In the genomic region with DNA sequence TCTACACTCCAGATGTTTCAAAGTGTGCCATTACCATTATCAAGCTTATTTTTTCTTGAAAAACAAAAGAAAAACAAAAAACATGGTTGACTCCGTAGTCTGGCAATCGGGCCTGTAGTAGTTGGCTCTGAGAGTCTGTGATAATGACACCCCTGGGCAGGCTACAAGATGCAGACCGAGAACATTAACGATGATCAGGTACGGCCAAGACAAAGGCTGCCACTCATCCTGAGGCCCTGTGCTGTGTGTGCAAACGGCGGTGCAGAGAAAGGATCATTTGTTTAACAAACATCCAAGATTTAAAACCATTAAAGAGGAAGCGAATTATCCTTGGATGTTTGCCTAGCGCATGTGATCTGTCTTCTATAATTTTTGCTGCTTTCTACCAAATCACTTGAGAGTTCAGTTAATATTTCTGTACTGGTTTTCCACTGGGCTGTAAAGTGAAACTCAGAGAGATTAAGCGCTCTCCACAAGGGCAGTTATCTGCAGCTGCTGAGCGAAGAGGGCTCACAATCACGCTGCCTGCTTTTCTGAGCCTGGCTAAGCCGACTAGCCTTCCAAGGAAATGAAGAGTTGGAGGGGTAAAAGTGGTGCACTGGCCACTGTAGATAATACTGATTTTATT, we compare ENCODE assay signal across 13 mouse cellular contexts.
DNase-seq lines count a peak whose midpoint lies in the region; ATAC-seq lines count a peak whose summit lies in the region.
"Had no signal": no experiment of that assay in that cellular context is flagged by ENCODE, and none has a peak within 500 bp of the region (broad histone marks: within the 10 kb centered on the region; RNA-seq: fewer than 3 reads in every experiment).

No protein-coding gene starts in this region.

- H3K9me3 ChIP-seq in embryonic facial prominence, embryonic 11.5 days (replicated peaks; ENCODE audit: control insufficient read depth, low read length) = no peaks in the 10 kb centered on the region
- H3K9me3 ChIP-seq in heart, embryonic 10.5 days = no peaks in the 10 kb centered on the region
- no peaks in the 10 kb centered on the region for H3K9me3 ChIP-seq in midbrain, embryonic 12.5 days
- no peaks in the 10 kb centered on the region for H3K9me3 ChIP-seq in hindbrain, embryonic 16.5 days (ENCODE audit: control insufficient read depth, low read length)
- H3K9me3 ChIP-seq: megakaryocyte, embryonic 14.5 days had no signal

- 43% methylated on average over 13 of the region's 13 CpGs for WGBS in embryonic facial prominence, embryonic 11.5 days
- 52% methylated on average over 13 of the region's 13 CpGs for WGBS in heart, embryonic 10.5 days
- whole genome bisulfite sequencing in midbrain, embryonic 12.5 days = 45% methylated on average over 13 of the region's 13 CpGs
- WGBS in hindbrain, embryonic 16.5 days = 55% methylated on average over 13 of the region's 13 CpGs

- H3K4me3 ChIP-seq in embryonic facial prominence, embryonic 11.5 days (ENCODE audit: low read depth, low read length) = no peak overlapping the region
- no peak overlapping the region for H3K4me3 ChIP-seq in heart, embryonic 10.5 days
- H3K4me3 ChIP-seq in midbrain, embryonic 12.5 days = no peak overlapping the region
- H3K4me3 ChIP-seq in hindbrain, embryonic 16.5 days (ENCODE audit: low read length) = no peak overlapping the region
- H3K4me3 ChIP-seq: megakaryocyte, embryonic 14.5 days had no signal

- H3K27ac ChIP-seq in embryonic facial prominence, embryonic 11.5 days (replicated peaks; ENCODE audit: low read depth, low read length) = no peak overlapping the region
- 0 out of 2 replicates have a peak overlapping the region, but pooled peaks have one; percentile 42 for H3K27ac ChIP-seq in heart, embryonic 10.5 days
- H3K27ac ChIP-seq in midbrain, embryonic 12.5 days (replicated peaks) = peak overlapping the region; percentile 35; the same call in 1 of the 2 replicates
- no peak overlapping the region for H3K27ac ChIP-seq in hindbrain, embryonic 16.5 days (ENCODE audit: low read depth, low read length)

- no peak overlapping the region for H3K4me2 ChIP-seq in embryonic facial prominence, embryonic 11.5 days (ENCODE audit: low read depth, low read length)
- peak overlapping the region; percentile 23; the same call in 1 of the 2 replicates for H3K4me2 ChIP-seq in midbrain, embryonic 12.5 days (replicated peaks)
- H3K4me2 ChIP-seq in hindbrain, embryonic 16.5 days (ENCODE audit: low read length) = no peak overlapping the region

- peak; percentile 8 for DNase-seq in kidney, postnatal 14 days
- DNase-seq in kidney, adult 8-10 months = no peak
- DNase-seq in embryonic facial prominence, embryonic 11.5 days (ENCODE audit: low spot score) = peak; percentile 22
- no peak for DNase-seq in heart, embryonic 10.5 days (ENCODE audit: low spot score)
- DNase-seq in right cerebral cortex, adult 2 months (ENCODE audit: low spot score in 2 of 2) = no peak
- DNase-seq: kidney, adult 11 months; right cerebral cortex, adult 18-20 months; thymus, postnatal 4 days had no signal

- no peak overlapping the region for H3K9ac ChIP-seq in embryonic facial prominence, embryonic 11.5 days (replicated peaks; ENCODE audit: low read length)
- H3K9ac ChIP-seq in midbrain, embryonic 12.5 days (replicated peaks) = no peak overlapping the region; the same call in 1 of the 2 replicates
- H3K9ac ChIP-seq in hindbrain, embryonic 16.5 days (ENCODE audit: low read depth, low read length) = no peak overlapping the region

- H3K4me1 ChIP-seq in embryonic facial prominence, embryonic 11.5 days (ENCODE audit: control insufficient read depth, insufficient read depth, low read length) = no peaks in the 10 kb centered on the region
- H3K4me1 ChIP-seq in heart, embryonic 10.5 days = peaks cover 12% of the 10 kb centered on the region; the same call in 1 of the 2 replicates
- peaks cover 15% of the 10 kb centered on the region for H3K4me1 ChIP-seq in midbrain, embryonic 12.5 days
- H3K4me1 ChIP-seq in hindbrain, embryonic 16.5 days (ENCODE audit: control insufficient read depth, insufficient read depth, low read depth, low read length) = no peaks in the 10 kb centered on the region; the same call in 1 of the 2 replicates

- H3K27me3 ChIP-seq in embryonic facial prominence, embryonic 11.5 days (ENCODE audit: control insufficient read depth, insufficient read depth, low read length) = no peaks in the 10 kb centered on the region
- no peaks in the 10 kb centered on the region for H3K27me3 ChIP-seq in heart, embryonic 10.5 days (ENCODE audit: insufficient read depth, poor library complexity, severe bottlenecking)
- 0 out of 2 replicates have a peak, but pooled peaks cover 5% of the 10 kb centered on the region for H3K27me3 ChIP-seq in midbrain, embryonic 12.5 days
- H3K27me3 ChIP-seq in hindbrain, embryonic 16.5 days (replicated peaks; ENCODE audit: control insufficient read depth, insufficient read depth, low read length) = no peaks in the 10 kb centered on the region
- H3K27me3 ChIP-seq: CH12.LX had no signal

- no peaks in the 10 kb centered on the region for H3K36me3 ChIP-seq in embryonic facial prominence, embryonic 11.5 days (replicated peaks; ENCODE audit: control insufficient read depth, insufficient read depth, low read depth, low read length)
- H3K36me3 ChIP-seq in heart, embryonic 10.5 days = no peaks in the 10 kb centered on the region
- H3K36me3 ChIP-seq in midbrain, embryonic 12.5 days = no peaks in the 10 kb centered on the region
- H3K36me3 ChIP-seq in hindbrain, embryonic 16.5 days (ENCODE audit: control insufficient read depth, insufficient read depth, low read length) = no peaks in the 10 kb centered on the region

- no peak for ATAC-seq in embryonic facial prominence, embryonic 11.5 days (replicated peaks; ENCODE audit: insufficient number of reproducible peaks, low FRiP score, low TSS enrichment, low read depth)
- ATAC-seq in midbrain, embryonic 12.5 days (ENCODE audit: low FRiP score, low read depth) = peak; percentile 64
- ATAC-seq in hindbrain, embryonic 16.5 days = no peak
- no peak for ATAC-seq in erythroblast, adult 5-6 weeks (replicated peaks; ENCODE audit: low FRiP score, poor library complexity, severe bottlenecking)

Comparison
In these comparisons a context has a peak if more than half of its experiments do, and no peak if none do; other contexts are left out.
1. DNase-seq: peak in kidney, postnatal 14 days (single experiment) and embryonic facial prominence, embryonic 11.5 days (single experiment); none in kidney, adult 8-10 months (0 of 2), heart, embryonic 10.5 days (single experiment) and right cerebral cortex, adult 2 months (0 of 2).
2. H3K27ac ChIP-seq: peak in heart, embryonic 10.5 days (single experiment) and midbrain, embryonic 12.5 days (single experiment); none in embryonic facial prominence, embryonic 11.5 days (single experiment) and hindbrain, embryonic 16.5 days (single experiment).